Mouse (Mus musculus) WW6 (cell line): ENCODE measurements around the gene Magi3.
A peak's percentile ranks its signal among the peaks of the same experiment; 100 is the strongest.

Experiments used
- DNase-seq: peaks from one replicate; pipeline ENCODE4 v3.0.0-alpha.2; 2013; ENCODE audit warnings: low read depth, low spot score

Gene Magi3

DNA sequence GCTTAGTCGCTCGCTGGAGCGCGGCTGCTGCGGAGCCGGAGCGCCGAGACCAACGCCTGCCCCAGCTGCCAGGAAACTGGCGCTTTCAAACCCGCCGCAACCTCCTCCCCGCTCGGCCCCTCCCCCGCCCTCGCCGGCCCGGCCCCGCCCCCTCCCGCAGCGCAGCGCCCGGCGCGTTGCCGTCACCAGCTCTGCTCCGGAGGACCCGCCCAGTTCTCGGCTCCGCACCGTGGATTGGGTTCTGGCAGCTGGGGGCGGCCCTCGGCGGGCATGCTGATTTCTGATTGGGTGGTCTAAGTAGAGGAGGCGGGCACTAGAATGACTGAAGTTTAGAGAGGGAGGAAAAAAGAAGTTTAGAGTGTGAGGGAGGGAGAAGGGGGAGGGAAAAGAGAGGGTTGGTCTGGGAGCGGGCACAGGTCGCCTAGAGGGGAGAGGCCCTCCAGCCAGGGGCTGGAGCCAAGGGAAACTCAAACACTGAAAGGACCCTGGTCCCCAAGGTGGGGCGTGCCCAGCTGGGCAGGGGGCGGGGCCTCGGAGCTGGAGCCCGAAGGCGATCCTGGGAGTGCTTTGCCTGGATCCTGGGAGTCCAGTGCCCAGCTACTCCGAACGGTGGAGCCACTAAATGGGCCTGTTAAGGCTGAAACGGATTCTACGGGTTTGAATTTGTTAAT is at the start of gene Magi3:
Gene Magi3 (minus strand): TSS at position 80 of the 671 bp plus-strand sequence.
- peak; percentile 89 for DNase-seq

GRCm38 (mm10) chr3:104264530-104265145 is 44.5 kb upstream of the Magi3 start:
- DNase-seq = no peak

DNA sequence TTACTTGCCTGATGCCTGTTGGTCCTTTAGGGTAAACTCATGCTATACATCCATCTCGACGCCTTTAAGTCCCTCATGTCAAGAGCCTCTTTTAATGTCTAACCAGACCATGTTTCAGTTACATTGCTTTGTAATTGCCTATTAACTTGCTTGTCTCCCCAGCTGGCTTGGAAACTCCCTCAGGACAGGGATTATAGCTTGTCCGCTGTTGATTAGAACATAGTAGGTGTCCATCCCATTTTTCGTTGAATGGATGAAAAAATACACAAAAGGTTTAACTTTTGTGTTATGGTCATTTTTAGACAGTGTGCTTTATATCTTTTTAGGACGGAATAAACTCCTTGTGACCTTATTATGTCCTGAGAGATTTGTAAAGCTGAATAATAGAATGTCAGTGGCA is 40.0 kb upstream of the Magi3 start:
- DNase-seq = no peak

- DNase-seq = no peak
Measured at GRCm38 (mm10) chr3:104259168-104259567, 39.0 kb upstream of the Magi3 start.

DNA sequence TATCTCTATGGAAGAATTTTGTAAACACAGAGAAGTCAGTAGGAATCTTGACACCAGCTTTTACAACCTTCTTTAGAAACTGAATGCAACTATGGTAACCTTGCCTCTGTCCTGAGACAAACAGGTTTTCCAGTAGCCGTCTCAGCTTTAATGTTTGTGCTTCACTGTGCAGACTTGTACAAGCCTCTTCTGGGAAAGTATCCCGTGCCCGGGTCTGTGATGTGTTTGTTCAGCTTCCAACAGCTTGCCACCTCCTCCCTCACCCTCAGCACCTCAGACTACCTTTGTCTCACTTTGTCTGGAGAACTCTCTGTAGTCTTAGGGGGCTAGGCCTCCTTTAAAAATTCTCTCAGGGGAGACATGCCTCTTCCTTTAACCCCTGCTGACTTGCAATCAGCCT is 36.9 kb upstream of the Magi3 start:
- no peak for DNase-seq

GRCm38 (mm10) chr3:104253760-104254159 is 33.6 kb upstream of the Magi3 start:
- no peak for DNase-seq

DNA sequence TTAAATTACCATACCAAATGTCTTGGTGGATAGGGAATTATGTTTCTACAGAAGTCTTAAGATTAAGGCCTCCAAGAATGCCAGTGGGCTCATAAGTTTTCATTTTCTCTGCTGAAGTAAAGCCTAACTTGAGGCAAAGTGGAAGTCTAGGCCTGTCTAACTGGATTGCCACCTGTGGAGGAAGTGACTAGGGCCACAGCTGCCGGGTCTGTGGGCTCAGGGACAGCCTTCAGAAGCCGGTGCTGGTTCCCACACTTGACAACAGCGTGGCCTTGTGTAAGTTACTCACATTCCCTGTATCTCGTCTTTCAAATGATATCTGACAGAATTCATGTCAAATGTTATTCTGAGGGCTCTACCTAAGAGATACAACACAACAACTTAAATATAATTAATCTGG is 27.7 kb upstream of the Magi3 start:
- no peak for DNase-seq

- no peak for DNase-seq
Measured at GRCm38 (mm10) chr3:104247057-104247456, 26.9 kb upstream of the Magi3 start.

DNA sequence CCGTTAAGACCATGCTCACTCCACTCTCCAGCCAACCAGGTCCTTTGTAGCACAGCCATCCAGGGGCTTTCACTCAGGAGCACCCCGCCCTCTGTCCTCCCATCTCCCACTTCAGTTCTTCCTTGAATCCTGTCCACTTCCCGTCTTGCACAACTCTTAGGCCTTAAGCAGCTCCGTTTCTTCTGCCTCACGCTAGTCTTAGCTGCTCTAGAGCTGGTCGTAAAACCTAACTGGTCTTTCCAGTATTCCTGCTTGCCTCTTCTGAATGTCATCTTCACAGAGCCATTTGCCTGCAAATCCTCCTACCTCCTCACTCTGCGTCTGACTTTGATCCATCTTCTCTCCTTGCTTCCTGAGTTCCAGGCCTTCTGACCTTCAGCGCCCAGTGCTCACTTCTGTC is 24.2 kb upstream of the Magi3 start:
- no peak for DNase-seq

- no peak for DNase-seq
Measured at GRCm38 (mm10) chr3:104243972-104244371, 23.8 kb upstream of the Magi3 start.

GRCm38 (mm10) chr3:104239785-104240184 is 19.6 kb upstream of the Magi3 start:
- no peak for DNase-seq

DNA sequence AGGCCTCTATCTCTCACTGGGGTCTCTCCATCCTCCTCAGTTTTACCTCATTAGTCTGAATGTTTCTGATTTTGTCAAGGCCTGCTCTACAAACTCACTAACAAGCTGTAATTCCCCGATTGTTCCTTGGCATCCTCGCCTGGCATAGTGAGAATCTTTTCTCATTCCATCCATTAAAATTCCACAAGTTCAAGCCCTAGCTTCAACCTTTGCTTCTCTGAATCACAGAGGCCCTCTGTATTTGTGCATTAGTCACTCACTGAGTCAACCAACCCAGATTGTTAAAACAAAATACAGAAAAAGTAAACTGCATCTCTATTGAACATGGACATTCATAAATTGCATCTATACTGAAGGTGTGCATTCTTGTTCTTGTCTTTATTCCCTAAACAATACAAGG is 19.2 kb upstream of the Magi3 start:
- DNase-seq = no peak

- DNase-seq = no peak
Measured at GRCm38 (mm10) chr3:104237846-104238440, 17.8 kb upstream of the Magi3 start.

- no peak for DNase-seq
Measured at GRCm38 (mm10) chr3:104236029-104236428, 15.9 kb upstream of the Magi3 start.

DNA sequence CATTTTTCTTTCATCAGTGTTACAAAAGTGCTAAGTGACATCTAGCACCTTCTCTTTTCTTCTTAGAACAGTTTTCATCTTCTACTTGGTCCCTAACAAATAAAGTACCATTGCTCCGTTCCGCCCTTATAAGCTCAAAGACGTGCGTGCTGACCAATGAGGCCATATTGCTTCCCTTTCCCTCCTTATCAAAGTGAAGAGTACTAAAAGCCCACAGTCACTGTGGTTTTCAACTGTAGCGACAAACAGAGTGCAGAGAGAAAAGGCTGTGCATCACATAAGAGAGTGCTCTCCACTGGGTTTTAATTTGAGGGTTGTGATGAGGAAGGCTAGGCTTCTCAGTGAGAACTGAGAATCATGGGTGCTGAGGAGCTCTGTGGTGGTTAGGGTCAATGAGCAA is 14.9 kb upstream of the Magi3 start:
- DNase-seq = no peak

GRCm38 (mm10) chr3:104233366-104234312 is 13.5 kb upstream of the Magi3 start:
- DNase-seq = no peak

DNA sequence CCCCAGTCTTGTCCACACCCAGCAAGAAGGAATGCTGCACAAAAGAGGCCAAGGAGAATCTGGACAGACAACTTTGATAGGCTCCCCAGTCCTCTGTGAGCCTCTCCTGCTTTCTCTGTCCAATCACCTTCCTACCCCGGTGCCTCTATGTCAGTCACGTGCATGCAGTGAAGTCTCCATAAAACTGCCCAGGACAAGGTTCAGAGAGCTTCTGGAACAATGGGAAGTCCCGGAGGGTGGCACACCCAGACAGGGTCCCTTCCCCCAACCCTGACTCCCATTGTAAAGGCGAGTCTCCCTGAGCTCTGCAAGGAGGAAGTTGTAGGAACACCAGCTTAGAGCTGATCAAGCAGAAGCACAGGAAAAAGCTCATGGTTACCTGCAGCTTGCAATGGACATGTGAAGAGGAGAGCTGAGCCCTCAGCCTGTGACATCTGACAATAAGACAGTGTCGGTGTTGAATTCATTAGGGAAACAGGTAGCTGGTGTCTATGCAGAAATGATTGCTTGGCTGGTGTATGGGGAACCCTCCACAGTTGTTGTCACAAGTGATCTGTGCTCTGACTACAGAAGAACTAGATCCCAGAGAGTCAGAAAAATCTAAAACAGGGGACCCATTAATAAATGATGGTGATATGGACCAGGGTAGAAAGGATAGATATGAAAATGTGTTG is 7.4 kb upstream of the Magi3 start:
- peak; percentile 68 for DNase-seq

GRCm38 (mm10) chr3:104226731-104227130 is 6.6 kb upstream of the Magi3 start:
- no peak for DNase-seq

DNA sequence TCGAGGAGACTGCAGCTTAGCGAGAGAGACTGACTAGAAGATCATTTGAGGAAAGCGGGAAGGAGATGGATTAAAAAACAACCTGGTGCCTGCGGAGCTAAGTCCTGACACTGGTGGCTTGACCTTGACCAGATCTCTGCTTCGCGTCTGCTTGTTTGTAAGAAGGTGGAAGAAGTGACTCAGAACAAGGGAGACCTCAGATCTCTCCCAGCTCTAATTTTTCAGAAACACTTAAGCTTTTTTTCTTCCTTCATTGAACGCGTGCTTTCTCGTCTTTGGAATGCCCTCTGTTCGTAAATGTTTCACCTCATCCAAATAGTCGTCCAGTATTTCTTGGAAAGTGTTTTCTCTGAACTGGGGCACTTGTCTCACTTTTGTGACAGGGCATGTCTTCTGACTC is 982 bp upstream of the Magi3 start:
- DNase-seq = no peak

- DNase-seq = no peak
Measured at GRCm38 (mm10) chr3:104219531-104220294, 461 bp downstream of the Magi3 start.

DNA sequence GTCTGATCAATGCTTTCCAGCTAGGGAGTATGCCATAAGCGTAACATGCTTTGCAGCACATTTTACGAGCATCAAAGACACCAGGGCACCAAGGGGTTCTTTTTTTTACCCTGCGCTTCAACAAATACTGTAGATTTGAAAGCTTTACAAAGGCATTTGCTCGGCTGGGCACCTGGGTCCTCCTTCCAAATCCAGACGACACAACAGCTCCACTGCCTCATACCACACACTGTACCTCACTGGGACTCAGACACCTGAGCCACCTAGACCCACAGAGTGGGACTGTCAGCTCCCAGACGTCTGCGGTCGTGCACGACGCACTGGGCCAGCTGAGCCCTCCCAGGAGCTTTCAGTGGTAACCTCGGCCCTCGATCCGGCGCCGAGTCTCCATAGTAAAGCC is 1.2 kb downstream of the Magi3 start:
- DNase-seq = no peak
